8 mouse cellular contexts compared by ENCODE assay signal in the genomic region with DNA sequence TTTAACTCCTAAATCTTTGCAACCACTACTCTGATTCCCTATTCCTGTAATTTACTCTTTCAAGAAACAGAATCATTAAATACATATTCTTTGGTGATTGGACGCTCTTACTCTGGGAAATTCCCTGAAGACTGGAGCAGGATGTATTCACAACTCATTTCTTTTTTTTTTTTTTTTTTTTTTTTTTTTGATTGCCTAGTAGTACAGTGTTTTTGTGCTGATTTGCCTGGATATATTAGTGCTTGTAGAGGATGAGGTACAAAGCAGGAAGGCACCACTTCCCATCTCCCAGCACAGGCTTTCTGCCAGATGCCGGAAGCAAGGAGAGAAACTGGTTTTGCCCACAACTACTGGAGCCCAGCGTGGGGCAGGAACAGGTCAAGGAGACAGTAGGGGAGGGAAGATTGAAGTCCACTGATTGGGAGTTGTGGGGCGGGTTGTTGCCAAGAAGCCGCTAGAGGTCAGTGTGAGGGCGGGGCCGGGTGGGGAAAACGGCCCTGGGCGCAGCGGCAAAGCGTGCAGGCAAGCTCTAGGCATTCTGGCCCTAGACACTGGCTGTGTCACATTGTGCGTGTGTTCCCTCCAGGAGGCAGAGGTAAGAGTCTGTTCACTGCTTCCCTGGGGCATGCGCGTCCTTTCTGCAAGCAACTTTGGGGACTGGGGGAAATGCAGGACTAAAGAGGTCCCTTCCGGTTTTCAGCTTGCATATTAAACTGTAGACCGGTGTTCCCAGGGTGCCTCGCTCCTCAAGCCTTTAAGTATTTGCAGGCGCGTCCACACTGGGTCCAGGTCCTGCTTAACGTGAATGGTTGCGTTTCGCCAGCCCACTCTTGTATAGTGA. TPM values are rescaled to one million over a fixed set of nuclear protein-coding genes. Genes with fewer than 3 reads are reported as not detected.
DNase-seq lines count a peak whose midpoint lies in the region; ATAC-seq lines count a peak whose summit lies in the region.

A gene (plus strand): TSS at position 482 of the 841 bp plus-strand sequence.

- H3K27ac ChIP-seq in forebrain, embryonic 14.5 days (ENCODE audit: low read depth, low read length) = no peak within 1 kb of the TSS; the same call in 1 of the 2 replicates

- peak within 1 kb of the TSS; percentile 64 for H3K9ac ChIP-seq in forebrain, embryonic 14.5 days (ENCODE audit: low read length)

- H3K4me1 ChIP-seq in forebrain, embryonic 14.5 days (ENCODE audit: control insufficient read depth, insufficient read depth, low read length) = 0 out of 2 replicates have a peak, but pooled peaks cover 3% of the 10 kb centered on the region

- no peaks in the 10 kb centered on the region for H3K36me3 ChIP-seq in forebrain, embryonic 14.5 days (ENCODE audit: control insufficient read depth, insufficient read depth, low read length)

- no peaks in the 10 kb centered on the region for H3K9me3 ChIP-seq in forebrain, embryonic 14.5 days (replicated peaks; ENCODE audit: control insufficient read depth, low read length)

- peak; percentile 87 for ATAC-seq in forebrain, embryonic 14.5 days
- ATAC-seq in neutrophil, adult 5-6 weeks (ENCODE audit: extremely low read depth, insufficient number of reproducible peaks, low FRiP score, poor library complexity, severe bottlenecking) = peak; percentile 75

- intact Hi-C loops in heart, postnatal 14 days (cut with DNase I) = no loop called here

- 3% methylated on average over 21 of the region's 22 CpGs for WGBS in forebrain, embryonic 14.5 days

- no peaks in the 10 kb centered on the region for H3K27me3 ChIP-seq in forebrain, embryonic 14.5 days (replicated peaks; ENCODE audit: control insufficient read depth, insufficient read depth, low read length)

- H3K4me3 ChIP-seq in forebrain, embryonic 14.5 days (ENCODE audit: low read depth, low read length) = peak within 1 kb of the TSS; percentile 41

- peak; percentile 91 for DNase-seq in ES-CJ7 (ENCODE audit: low read depth, low spot score)
- peak; percentile 43 for DNase-seq in cerebellum, adult 11 months
- DNase-seq in forebrain, embryonic 14.5 days (ENCODE audit: low spot score) = peak; percentile 76
- peak; percentile 73 for DNase-seq in heart, postnatal 14 days
- DNase-seq in layer of hippocampus, adult 11-12 months (ENCODE audit: low spot score) = peak; percentile 53
- DNase-seq in lung, adult 18-20 months = peak; percentile 75 to 83
- DNase-seq in thymus, adult 18-20 months = peak; percentile 16 to 27

- peak within 1 kb of the TSS; percentile 74 for H3K4me2 ChIP-seq in forebrain, embryonic 14.5 days (ENCODE audit: low read length)

RNA-seq across cellular contexts. Expression of the gene that starts here (rescaled TPM):
- polyA plus RNA-seq in forebrain, embryonic 14.5 days (2014; fragmentation: Nextera tagmentation; extraction: Ambion mirVana) = 5.2 and 7.4 TPM in 2 replicates
- 10 to 100 TPM; 27.4 to 27.7 TPM for total RNA-seq in heart, postnatal 14 days (2021)
- 5.4 and 7.0 TPM in 2 replicates for total RNA-seq in neutrophil, adult 5-6 weeks (2017)

Comparison
In these comparisons a context has a peak if more than half of its experiments do, and no peak if none do; other contexts are left out.
1. DNase-seq: peak in every context shown above with its lines; median percentile 91 in ES-CJ7; 79 in lung, adult 18-20 months; 76 in forebrain, embryonic 14.5 days; 73 in heart, postnatal 14 days; 53 in layer of hippocampus, adult 11-12 months; 43 in cerebellum, adult 11 months; 22 in thymus, adult 18-20 months.